Mouse (Mus musculus): ENCODE results near the gene 0610030E20Rik.

The 0610030E20Rik gene

GRCm38 (mm10) chr6:72396837-72397251, 49.7 kb downstream of the 0610030E20Rik start:
- no peak for DNase-seq

- DNase-seq, result no peak
These were observed 52.9 kb downstream of the 0610030E20Rik start for GRCm38 (mm10) chr6:72399967-72400366.

GRCm38 (mm10) chr6:72401875-72402274, 54.8 kb downstream of the 0610030E20Rik start:
- peak; percentile 48 to 85 for DNase-seq
